In genomic region chr10:4391076-4391475, GRCm38 (mm10) we compare ENCODE assay signal across 8 mouse cellular contexts. TPM values are rescaled to one million over a fixed set of nuclear protein-coding genes. Genes with fewer than 3 reads are reported as not detected.
A peak's percentile ranks its signal among the peaks of the same experiment; 100 is the strongest.
DNase-seq lines count a peak whose midpoint lies in the region; ATAC-seq and TF ChIP-seq lines count a peak whose summit lies in the region.

No protein-coding gene starts in this region.

- no peaks in the 10 kb centered on the region for H3K36me3 ChIP-seq in forebrain, embryonic 15.5 days
- no peaks in the 10 kb centered on the region for H3K36me3 ChIP-seq in forebrain, embryonic 16.5 days (ENCODE audit: control insufficient read depth, insufficient read depth)
- peaks cover 4% of the 10 kb centered on the region; the same call in 1 of the 2 replicates for H3K36me3 ChIP-seq in hindbrain, embryonic 14.5 days (replicated peaks; ENCODE audit: control insufficient read depth, insufficient read depth)
- H3K36me3 ChIP-seq in hindbrain, embryonic 10.5 days = peaks cover 38% of the 10 kb centered on the region
- H3K36me3 ChIP-seq in midbrain, embryonic 11.5 days (ENCODE audit: control insufficient read depth, insufficient read depth, low read length) = no peaks in the 10 kb centered on the region
- peaks cover 40% of the 10 kb centered on the region for H3K36me3 ChIP-seq in midbrain, embryonic 10.5 days
- H3K36me3 ChIP-seq in stomach, postnatal 0 days (ENCODE audit: control insufficient read depth, insufficient read depth, low read length) = no peaks in the 10 kb centered on the region

- H3K9ac ChIP-seq in forebrain, embryonic 15.5 days (replicated peaks) = peak overlapping the region; percentile 10; the same call in 1 of the 2 replicates
- H3K9ac ChIP-seq in forebrain, embryonic 16.5 days (replicated peaks; ENCODE audit: low read depth, low read length) = no peak overlapping the region
- H3K9ac ChIP-seq in hindbrain, embryonic 14.5 days = no peak overlapping the region
- no peak overlapping the region for H3K9ac ChIP-seq in midbrain, embryonic 11.5 days (ENCODE audit: low read length)
- H3K9ac ChIP-seq in stomach, postnatal 0 days (ENCODE audit: low read length) = no peak overlapping the region

- TF ChIP-seq CTCF in stomach, postnatal 0 days (IDR thresholded peaks at IDR 0.05; ENCODE audit: low read depth) = no peak

- H3K27ac ChIP-seq in forebrain, embryonic 15.5 days (replicated peaks) = no peak overlapping the region
- H3K27ac ChIP-seq in forebrain, embryonic 16.5 days (ENCODE audit: low read length) = no peak overlapping the region
- H3K27ac ChIP-seq in hindbrain, embryonic 14.5 days = no peak overlapping the region
- no peak overlapping the region for H3K27ac ChIP-seq in hindbrain, embryonic 10.5 days
- H3K27ac ChIP-seq in midbrain, embryonic 11.5 days (ENCODE audit: low read depth, low read length) = no peak overlapping the region
- H3K27ac ChIP-seq in midbrain, embryonic 10.5 days (replicated peaks) = no peak overlapping the region
- H3K27ac ChIP-seq in stomach, postnatal 0 days (replicated peaks) = no peak overlapping the region

- peaks cover 41% of the 10 kb centered on the region for H3K4me1 ChIP-seq in forebrain, embryonic 15.5 days
- peaks cover 33% of the 10 kb centered on the region for H3K4me1 ChIP-seq in forebrain, embryonic 16.5 days (replicated peaks; ENCODE audit: control insufficient read depth, insufficient read depth, low read length)
- peaks cover 36% of the 10 kb centered on the region for H3K4me1 ChIP-seq in hindbrain, embryonic 14.5 days (replicated peaks; ENCODE audit: control insufficient read depth, insufficient read depth, low read length)
- peaks cover 35% of the 10 kb centered on the region for H3K4me1 ChIP-seq in hindbrain, embryonic 10.5 days (replicated peaks)
- peaks cover 17% of the 10 kb centered on the region for H3K4me1 ChIP-seq in midbrain, embryonic 11.5 days (ENCODE audit: control insufficient read depth, insufficient read depth, low read length)
- peaks cover 27% of the 10 kb centered on the region for H3K4me1 ChIP-seq in midbrain, embryonic 10.5 days
- H3K4me1 ChIP-seq in stomach, postnatal 0 days (replicated peaks; ENCODE audit: control insufficient read depth, insufficient read depth) = peaks cover 11% of the 10 kb centered on the region

- no peak overlapping the region for H3K4me2 ChIP-seq in forebrain, embryonic 15.5 days (replicated peaks)
- no peak overlapping the region for H3K4me2 ChIP-seq in forebrain, embryonic 16.5 days (ENCODE audit: low read length)
- H3K4me2 ChIP-seq in hindbrain, embryonic 14.5 days (replicated peaks) = peak overlapping the region; percentile 18; the same call in 1 of the 2 replicates
- H3K4me2 ChIP-seq in midbrain, embryonic 11.5 days = no peak overlapping the region
- 0 out of 2 replicates have a peak overlapping the region, but pooled peaks have one; percentile 3 for H3K4me2 ChIP-seq in stomach, postnatal 0 days (replicated peaks; ENCODE audit: low read depth)

- WGBS in forebrain, embryonic 15.5 days = 84% methylated on average over 5 of the region's 5 CpGs
- 70% methylated on average over 5 of the region's 5 CpGs for WGBS in forebrain, embryonic 16.5 days
- 79% methylated on average over 5 of the region's 5 CpGs for WGBS in hindbrain, embryonic 14.5 days
- 82% methylated on average over 5 of the region's 5 CpGs for WGBS in hindbrain, embryonic 10.5 days
- WGBS in midbrain, embryonic 11.5 days = 82% methylated on average over 5 of the region's 5 CpGs
- 82% methylated on average over 5 of the region's 5 CpGs for WGBS in midbrain, embryonic 10.5 days
- 43% methylated on average over 5 of the region's 5 CpGs for WGBS in stomach, postnatal 0 days

- H3K9me3 ChIP-seq in forebrain, embryonic 15.5 days = no peaks in the 10 kb centered on the region
- H3K9me3 ChIP-seq in forebrain, embryonic 16.5 days (ENCODE audit: control insufficient read depth, low read length) = no peaks in the 10 kb centered on the region
- no peaks in the 10 kb centered on the region for H3K9me3 ChIP-seq in hindbrain, embryonic 14.5 days (ENCODE audit: control insufficient read depth, low read length)
- H3K9me3 ChIP-seq in hindbrain, embryonic 10.5 days = 0 out of 2 replicates have a peak, but pooled peaks cover 7% of the 10 kb centered on the region
- H3K9me3 ChIP-seq in midbrain, embryonic 11.5 days (ENCODE audit: control insufficient read depth, low read length) = no peaks in the 10 kb centered on the region
- H3K9me3 ChIP-seq in midbrain, embryonic 10.5 days (replicated peaks) = no peaks in the 10 kb centered on the region
- H3K9me3 ChIP-seq in stomach, postnatal 0 days (ENCODE audit: control insufficient read depth, low read length) = no peaks in the 10 kb centered on the region

- no peak for DNase-seq in hindbrain, embryonic 14.5 days (ENCODE audit: low spot score)
- no peak for DNase-seq in hindbrain, embryonic 10.5 days (ENCODE audit: low spot score)
- DNase-seq in midbrain, embryonic 11.5 days (ENCODE audit: low spot score, missing footprints) = peak; percentile 81
- no peak for DNase-seq in midbrain, embryonic 10.5 days (ENCODE audit: low spot score)
- no peak for DNase-seq in stomach, postnatal 0 days (ENCODE audit: low spot score)
- no peak for DNase-seq in cerebellum, postnatal 36 days

- no peaks in the 10 kb centered on the region for H3K27me3 ChIP-seq in forebrain, embryonic 15.5 days
- no peaks in the 10 kb centered on the region for H3K27me3 ChIP-seq in forebrain, embryonic 16.5 days (replicated peaks; ENCODE audit: control insufficient read depth, insufficient read depth, low read length)
- no peaks in the 10 kb centered on the region for H3K27me3 ChIP-seq in hindbrain, embryonic 14.5 days (ENCODE audit: control insufficient read depth, insufficient read depth, low read length)
- no peaks in the 10 kb centered on the region for H3K27me3 ChIP-seq in hindbrain, embryonic 10.5 days (ENCODE audit: insufficient read depth, poor library complexity, severe bottlenecking)
- H3K27me3 ChIP-seq in midbrain, embryonic 11.5 days (ENCODE audit: control insufficient read depth, insufficient read depth, low read length) = no peaks in the 10 kb centered on the region
- H3K27me3 ChIP-seq in midbrain, embryonic 10.5 days (ENCODE audit: low read depth, poor library complexity, severe bottlenecking) = no peaks in the 10 kb centered on the region
- H3K27me3 ChIP-seq in stomach, postnatal 0 days (ENCODE audit: control insufficient read depth, insufficient read depth, low read length) = no peaks in the 10 kb centered on the region

- H3K4me3 ChIP-seq in forebrain, embryonic 15.5 days = no peak overlapping the region
- no peak overlapping the region for H3K4me3 ChIP-seq in forebrain, embryonic 16.5 days (replicated peaks; ENCODE audit: low read length)
- no peak overlapping the region for H3K4me3 ChIP-seq in hindbrain, embryonic 14.5 days (replicated peaks; ENCODE audit: low read length)
- H3K4me3 ChIP-seq in hindbrain, embryonic 10.5 days = no peak overlapping the region
- no peak overlapping the region for H3K4me3 ChIP-seq in midbrain, embryonic 11.5 days (ENCODE audit: low read depth, low read length)
- H3K4me3 ChIP-seq in midbrain, embryonic 10.5 days = no peak overlapping the region
- H3K4me3 ChIP-seq in stomach, postnatal 0 days (ENCODE audit: low read depth, low read length) = no peak overlapping the region

- TF ChIP-seq EP300 in stomach, postnatal 0 days (optimal IDR thresholded peaks at IDR 0.05) = no peak

- no peak for ATAC-seq in forebrain, embryonic 15.5 days (replicated peaks)
- ATAC-seq in forebrain, embryonic 16.5 days = no peak
- no peak for ATAC-seq in hindbrain, embryonic 14.5 days (ENCODE audit: low FRiP score)
- no peak for ATAC-seq in midbrain, embryonic 11.5 days (ENCODE audit: low FRiP score)
- no peak for ATAC-seq in stomach, postnatal 0 days (ENCODE audit: low FRiP score, low TSS enrichment)

RNA-seq across cellular contexts. Expression of gene Zbtb2, which starts 3.2 kb away (rescaled TPM):
- 17.8 and 18.4 TPM in 2 replicates for polyA plus RNA-seq in forebrain, embryonic 15.5 days (2015; fragmentation: Nextera tagmentation; extraction: Ambion mirVana)
- polyA plus RNA-seq in forebrain, embryonic 16.5 days (2015; fragmentation: Nextera tagmentation; extraction: Ambion mirVana) = 17.9 and 19.3 TPM in 2 replicates
- polyA plus RNA-seq in hindbrain, embryonic 14.5 days (2014; fragmentation: Nextera tagmentation; extraction: Ambion mirVana) = 15.2 and 17.1 TPM in 2 replicates
- polyA plus RNA-seq in hindbrain, embryonic 10.5 days (2016; fragmentation: Nextera tagmentation; extraction: Ambion mirVana) = 18.1 and 20.1 TPM in 2 replicates
- 24.0 and 25.6 TPM in 2 replicates for polyA plus RNA-seq in midbrain, embryonic 11.5 days (2014; fragmentation: Nextera tagmentation; extraction: Ambion mirVana)
- polyA plus RNA-seq in midbrain, embryonic 10.5 days (2016; fragmentation: Nextera tagmentation; extraction: Ambion mirVana) = 21.3 and 21.7 TPM in 2 replicates
- polyA plus RNA-seq in stomach, postnatal 0 days (2015; fragmentation: Nextera tagmentation; extraction: Ambion mirVana) = 5.3 and 5.8 TPM in 2 replicates

RNA-seq across cellular contexts. Expression of gene Rmnd1, which starts 41.1 kb away (rescaled TPM):
- polyA plus RNA-seq in forebrain, embryonic 15.5 days (2015; fragmentation: Nextera tagmentation; extraction: Ambion mirVana) = 51.7 and 59.2 TPM in 2 replicates
- 53.6 and 57.5 TPM in 2 replicates for polyA plus RNA-seq in forebrain, embryonic 16.5 days (2015; fragmentation: Nextera tagmentation; extraction: Ambion mirVana)
- 50.6 and 52.9 TPM in 2 replicates for polyA plus RNA-seq in hindbrain, embryonic 14.5 days (2014; fragmentation: Nextera tagmentation; extraction: Ambion mirVana)
- polyA plus RNA-seq in hindbrain, embryonic 10.5 days (2016; fragmentation: Nextera tagmentation; extraction: Ambion mirVana) = 42.8 and 49.0 TPM in 2 replicates
- polyA plus RNA-seq in midbrain, embryonic 11.5 days (2014; fragmentation: Nextera tagmentation; extraction: Ambion mirVana) = 46.7 and 50.7 TPM in 2 replicates
- 48.9 and 49.4 TPM in 2 replicates for polyA plus RNA-seq in midbrain, embryonic 10.5 days (2016; fragmentation: Nextera tagmentation; extraction: Ambion mirVana)
- 16.6 and 19.3 TPM in 2 replicates for polyA plus RNA-seq in stomach, postnatal 0 days (2015; fragmentation: Nextera tagmentation; extraction: Ambion mirVana)

RNA-seq across cellular contexts. Expression of gene Armt1, which starts 41.2 kb away (rescaled TPM):
- polyA plus RNA-seq in forebrain, embryonic 15.5 days (2015; fragmentation: Nextera tagmentation; extraction: Ambion mirVana) = 14.3 and 15.0 TPM in 2 replicates
- polyA plus RNA-seq in forebrain, embryonic 16.5 days (2015; fragmentation: Nextera tagmentation; extraction: Ambion mirVana) = 12.8 and 14.1 TPM in 2 replicates
- 12.0 and 12.2 TPM in 2 replicates for polyA plus RNA-seq in hindbrain, embryonic 14.5 days (2014; fragmentation: Nextera tagmentation; extraction: Ambion mirVana)
- polyA plus RNA-seq in hindbrain, embryonic 10.5 days (2016; fragmentation: Nextera tagmentation; extraction: Ambion mirVana) = 27.4 and 31.7 TPM in 2 replicates
- polyA plus RNA-seq in midbrain, embryonic 11.5 days (2014; fragmentation: Nextera tagmentation; extraction: Ambion mirVana) = 27.7 and 30.5 TPM in 2 replicates
- polyA plus RNA-seq in midbrain, embryonic 10.5 days (2016; fragmentation: Nextera tagmentation; extraction: Ambion mirVana) = 29.0 and 32.0 TPM in 2 replicates
- 7.5 and 8.1 TPM in 2 replicates for polyA plus RNA-seq in stomach, postnatal 0 days (2015; fragmentation: Nextera tagmentation; extraction: Ambion mirVana)

Comparison
In these comparisons a context has a peak if more than half of its experiments do, and no peak if none do; other contexts are left out.
1. H3K4me2 ChIP-seq: peak in hindbrain, embryonic 14.5 days (single experiment) and stomach, postnatal 0 days (single experiment); none in forebrain, embryonic 15.5 days (single experiment), forebrain, embryonic 16.5 days (single experiment) and midbrain, embryonic 11.5 days (single experiment).